Mouse (Mus musculus): ENCODE results near the gene Gpr180. TPM values are rescaled to one million over a fixed set of nuclear protein-coding genes. Genes with fewer than 3 reads are reported as not detected.

Gene Gpr180
- total RNA-seq, 2 experiments from 2014 or later: 29.2 to 32.8 TPM

GRCm38 (mm10) chr14:118212188-118212804 lies 75.3 kb downstream of the Gpr180 start:
- DNase-seq: no peak

Other genes starting within 250 kb of the Gpr180 start
- 1 to 10 TPM; 5.0 to 6.0 TPM for gene Dct, start 84.9 kb upstream of the Gpr180 start, total RNA-seq (2021)
- gene Tgds, start 4.4 kb upstream of the Gpr180 start, total RNA-seq (2021): 10 to 100 TPM; 11.8 to 13.9 TPM
- not detected for gene Sox21, start 99.9 kb downstream of the Gpr180 start, total RNA-seq (2021)
- gene Gm9376, start 129.8 kb downstream of the Gpr180 start, total RNA-seq (2021): not detected

All from heart, postnatal 4 days (tissue).